Mouse (Mus musculus) testis, adult 2 months (tissue): ENCODE measurements around the gene Fkbpl.

Experiments used
- CTCF ChIP-seq: fragments of 200-500 bp; IDR thresholded peaks from 2 replicates; pipeline ENCODE4 v1.5.1; 2012; ENCODE audit warnings: low read depth, mild to moderate bottlenecking, inconsistent platforms, low read length, moderate library complexity; ENCODE audit not compliant: control insufficient read depth, insufficient read depth, insufficient replicate concordance
- POLR2A ChIP-seq: fragments of 200-500 bp; IDR thresholded peaks from 2 replicates; pipeline ENCODE4 v1.6.1; 2012; ENCODE audit warnings: low read depth, mild to moderate bottlenecking, inconsistent platforms, low read length, moderate library complexity; ENCODE audit not compliant: control insufficient read depth

GRCm38 (mm10) chr17:34690458-34690857 lies 45.9 kb downstream of the Fkbpl start:
- TF ChIP-seq CTCF (no peak), POLR2A (no peak)
